In genomic region chr2:104743160-104743559, GRCm38 (mm10) we compare ENCODE assay signal across 8 mouse cellular contexts. TPM values are rescaled to one million over a fixed set of nuclear protein-coding genes. Genes with fewer than 3 reads are reported as not detected.
DNase-seq lines count a peak whose midpoint lies in the region; ATAC-seq and TF ChIP-seq lines count a peak whose summit lies in the region.
"Had no signal": no experiment of that assay in that cellular context is flagged by ENCODE, and none has a peak within 500 bp of the region (broad histone marks: within the 10 kb centered on the region; RNA-seq: fewer than 3 reads in every experiment).

No protein-coding gene starts in this region.

- 15% methylated on average over 7 of the region's 7 CpGs for WGBS in embryonic facial prominence, embryonic 12.5 days
- WGBS in intestine, embryonic 14.5 days = 9% methylated on average over 7 of the region's 7 CpGs
- 16% methylated on average over 7 of the region's 7 CpGs for WGBS in liver, embryonic 16.5 days (ENCODE audit: insufficient replicate concordance)
- 20% methylated on average over 7 of the region's 7 CpGs for WGBS in stomach, embryonic 14.5 days

- TF ChIP-seq CTCF in Patski (IDR thresholded peaks at IDR 0.05) = no peak

- POLR2A ChIA-PET in Patski (lab: Charles Lee) = no interaction called here

- H3K4me1 ChIP-seq in embryonic facial prominence, embryonic 12.5 days = peaks cover 9% of the 10 kb centered on the region; the same call in 1 of the 2 replicates
- H3K4me1 ChIP-seq in intestine, embryonic 14.5 days (replicated peaks; ENCODE audit: control insufficient read depth, insufficient read depth, low read length) = peaks cover 16% of the 10 kb centered on the region; the same call in 1 of the 2 replicates
- H3K4me1 ChIP-seq in liver, embryonic 16.5 days (ENCODE audit: control insufficient read depth, low read depth, low read length) = no peaks in the 10 kb centered on the region; the same call in 1 of the 2 replicates
- H3K4me1 ChIP-seq in stomach, embryonic 14.5 days (ENCODE audit: control insufficient read depth, insufficient read depth, low read length) = peaks cover 9% of the 10 kb centered on the region

- intact Hi-C loops in left cerebral cortex, postnatal 25 days (cut with DNase I) = no loop called here

- H3K9me3 ChIP-seq in embryonic facial prominence, embryonic 12.5 days = no peaks in the 10 kb centered on the region
- H3K9me3 ChIP-seq in intestine, embryonic 14.5 days (ENCODE audit: control insufficient read depth, low read length) = no peaks in the 10 kb centered on the region
- no peaks in the 10 kb centered on the region for H3K9me3 ChIP-seq in liver, embryonic 16.5 days (replicated peaks; ENCODE audit: control insufficient read depth, low read length)
- H3K9me3 ChIP-seq in stomach, embryonic 14.5 days (ENCODE audit: control insufficient read depth, low read depth, low read length) = no peaks in the 10 kb centered on the region

- in situ Hi-C loops in Patski (cut with MboI; ENCODE audit: low pct_unique_long_range_greater_than_20kb) = no loop called here

- H3K9ac ChIP-seq in embryonic facial prominence, embryonic 12.5 days = peak overlapping the region; percentile 78; the same call in 1 of the 2 replicates
- H3K9ac ChIP-seq in intestine, embryonic 14.5 days (ENCODE audit: low read length) = peak overlapping the region; percentile 77; the same call in 1 of the 2 replicates
- H3K9ac ChIP-seq in liver, embryonic 16.5 days (ENCODE audit: low read depth, low read length) = no peak overlapping the region; the same call in 1 of the 2 replicates
- H3K9ac ChIP-seq in stomach, embryonic 14.5 days (replicated peaks; ENCODE audit: low read depth, low read length) = peak overlapping the region; percentile 78; the same call in 1 of the 2 replicates

- CTCF ChIA-PET in Patski (lab: Charles Lee) = no interaction called here

- H3K4me2 ChIP-seq in embryonic facial prominence, embryonic 12.5 days (replicated peaks) = peak overlapping the region; percentile 94
- peak overlapping the region; percentile 70 for H3K4me2 ChIP-seq in intestine, embryonic 14.5 days (ENCODE audit: low read length)
- H3K4me2 ChIP-seq in liver, embryonic 16.5 days (ENCODE audit: low read depth, low read length) = peak overlapping the region; percentile 73
- H3K4me2 ChIP-seq in stomach, embryonic 14.5 days (replicated peaks; ENCODE audit: low read depth, low read length) = peak overlapping the region; percentile 86

- no peak overlapping the region for H3K27ac ChIP-seq in embryonic facial prominence, embryonic 12.5 days
- peak overlapping the region; percentile 29; the same call in 1 of the 2 replicates for H3K27ac ChIP-seq in intestine, embryonic 14.5 days (ENCODE audit: low read depth)
- peak overlapping the region; percentile 78 for H3K27ac ChIP-seq in liver, embryonic 16.5 days (ENCODE audit: low read length)
- H3K27ac ChIP-seq in stomach, embryonic 14.5 days (ENCODE audit: low read length) = no peak overlapping the region

- no peaks in the 10 kb centered on the region for H3K27me3 ChIP-seq in Patski
- peaks cover 23% of the 10 kb centered on the region for H3K27me3 ChIP-seq in embryonic facial prominence, embryonic 12.5 days
- no peaks in the 10 kb centered on the region for H3K27me3 ChIP-seq in intestine, embryonic 14.5 days (replicated peaks; ENCODE audit: control insufficient read depth, insufficient read depth, low read length)
- peaks cover 26% of the 10 kb centered on the region for H3K27me3 ChIP-seq in liver, embryonic 16.5 days (ENCODE audit: control insufficient read depth, insufficient read depth, low read depth, low read length)
- no peaks in the 10 kb centered on the region for H3K27me3 ChIP-seq in stomach, embryonic 14.5 days (ENCODE audit: control insufficient read depth, insufficient read depth, low read length)

- ATAC-seq in Patski = peak; percentile 4
- ATAC-seq in embryonic facial prominence, embryonic 12.5 days (ENCODE audit: insufficient number of reproducible peaks, insufficient read depth, low FRiP score, low TSS enrichment) = no peak
- ATAC-seq in intestine, embryonic 14.5 days (replicated peaks; ENCODE audit: low FRiP score, low TSS enrichment, low read depth) = no peak; the same call in 1 of the 2 replicates
- peak; percentile 38 for ATAC-seq in liver, embryonic 16.5 days (ENCODE audit: low read depth)
- ATAC-seq in stomach, embryonic 14.5 days (ENCODE audit: insufficient number of reproducible peaks, insufficient read depth, low FRiP score, low read depth) = no peak

- H3K36me3 ChIP-seq in embryonic facial prominence, embryonic 12.5 days = no peaks in the 10 kb centered on the region
- H3K36me3 ChIP-seq in intestine, embryonic 14.5 days (ENCODE audit: control insufficient read depth, insufficient read depth, low read length) = no peaks in the 10 kb centered on the region
- no peaks in the 10 kb centered on the region for H3K36me3 ChIP-seq in liver, embryonic 16.5 days (ENCODE audit: control insufficient read depth, insufficient read depth)
- H3K36me3 ChIP-seq in stomach, embryonic 14.5 days (ENCODE audit: control insufficient read depth, insufficient read depth, low read length) = no peaks in the 10 kb centered on the region

- H3K4me3 ChIP-seq in embryonic facial prominence, embryonic 12.5 days = peak overlapping the region; percentile 75
- peak overlapping the region; percentile 61 for H3K4me3 ChIP-seq in intestine, embryonic 14.5 days (ENCODE audit: low read depth, low read length)
- H3K4me3 ChIP-seq in liver, embryonic 16.5 days (ENCODE audit: low read depth, low read length) = peak overlapping the region; percentile 67
- H3K4me3 ChIP-seq in stomach, embryonic 14.5 days (ENCODE audit: low read depth, low read length) = peak overlapping the region; percentile 81

- DNase-seq in Patski (ENCODE audit: low read depth, low spot score) = no peak
- DNase-seq in intestine, embryonic 14.5 days (ENCODE audit: low spot score) = no peak
- DNase-seq in left cerebral cortex, adult 11 months (ENCODE audit: low spot score) = no peak
- DNase-seq in left cerebral cortex, postnatal 25 days (ENCODE audit: low spot score in 2 of 2) = no peak

RNA-seq across cellular contexts. Expression of gene Depdc7, which starts 0.5 kb away (rescaled TPM):
- polyA plus RNA-seq in Patski (2021) = 19.8 TPM
- 4.5 and 4.9 TPM in 2 replicates for polyA plus RNA-seq in embryonic facial prominence, embryonic 12.5 days (2016; fragmentation: Nextera tagmentation; extraction: Ambion mirVana)
- 17.8 and 19.5 TPM in 2 replicates for polyA plus RNA-seq in intestine, embryonic 14.5 days (2014; fragmentation: Nextera tagmentation; extraction: Ambion mirVana)
- 13.0 and 14.0 TPM in 2 replicates for polyA plus RNA-seq in liver, embryonic 16.5 days (2015; fragmentation: Nextera tagmentation; extraction: Ambion mirVana)
- 10.7 and 11.3 TPM in 2 replicates for polyA plus RNA-seq in stomach, embryonic 14.5 days (2014; fragmentation: Nextera tagmentation; extraction: Ambion mirVana)
- 1 to 10 TPM; 1.4 to 1.7 TPM for total RNA-seq in left cerebral cortex, postnatal 25 days (2021)

RNA-seq across cellular contexts. Expression of gene Pin1rt1, which starts 27.0 kb away (rescaled TPM):
- polyA plus RNA-seq in Patski (2021) = 0.06 TPM
- polyA plus RNA-seq in embryonic facial prominence, embryonic 12.5 days (2016; fragmentation: Nextera tagmentation; extraction: Ambion mirVana) = 0.18 and 0.19 TPM in 2 replicates
- 0.15 and 0.20 TPM in 2 replicates for polyA plus RNA-seq in intestine, embryonic 14.5 days (2014; fragmentation: Nextera tagmentation; extraction: Ambion mirVana)
- polyA plus RNA-seq in liver, embryonic 16.5 days (2015; fragmentation: Nextera tagmentation; extraction: Ambion mirVana) = not detected in 2 replicates
- polyA plus RNA-seq in stomach, embryonic 14.5 days (2014; fragmentation: Nextera tagmentation; extraction: Ambion mirVana) = not detected in 2 replicates
- not detected for total RNA-seq in left cerebral cortex, postnatal 25 days (2021)
- total RNA-seq: common myeloid progenitor, adult 5-6 weeks had no signal

RNA-seq across cellular contexts. Expression of gene Tcp11l1, which starts 31.2 kb away (rescaled TPM):
- polyA plus RNA-seq in Patski (2021) = 26.0 TPM
- polyA plus RNA-seq in embryonic facial prominence, embryonic 12.5 days (2016; fragmentation: Nextera tagmentation; extraction: Ambion mirVana) = 67.0 and 70.7 TPM in 2 replicates
- 52.6 and 55.7 TPM in 2 replicates for polyA plus RNA-seq in intestine, embryonic 14.5 days (2014; fragmentation: Nextera tagmentation; extraction: Ambion mirVana)
- polyA plus RNA-seq in liver, embryonic 16.5 days (2015; fragmentation: Nextera tagmentation; extraction: Ambion mirVana) = 4.3 and 4.6 TPM in 2 replicates
- 46.1 and 55.2 TPM in 2 replicates for polyA plus RNA-seq in stomach, embryonic 14.5 days (2014; fragmentation: Nextera tagmentation; extraction: Ambion mirVana)
- total RNA-seq in left cerebral cortex, postnatal 25 days (2021) = 10 to 100 TPM; 40.0 to 42.2 TPM

Comparison
In these comparisons a context has a peak if more than half of its experiments do, and no peak if none do; other contexts are left out.
1. ATAC-seq: peak in Patski (single experiment) and liver, embryonic 16.5 days (single experiment); none in embryonic facial prominence, embryonic 12.5 days (single experiment), intestine, embryonic 14.5 days (single experiment) and stomach, embryonic 14.5 days (single experiment).
2. H3K27ac ChIP-seq: peak in intestine, embryonic 14.5 days (single experiment) and liver, embryonic 16.5 days (single experiment); none in embryonic facial prominence, embryonic 12.5 days (single experiment) and stomach, embryonic 14.5 days (single experiment).
3. Peak in every context shown above with its lines, with median percentiles within 50 percentile points of each other: H3K4me2 ChIP-seq and H3K4me3 ChIP-seq.